Mouse (Mus musculus) retina, postnatal 7 days (tissue): ENCODE results near the gene Rac3.
"Not testable (repeated sequence)": the region's sequence is repeated elsewhere in the genome, so short reads cannot be mapped to it uniquely, and the experiment has no call there.

Source experiments
- DNase-seq: peaks from one replicate; pipeline ENCODE4 v3.0.0-alpha.2; 2012; ENCODE audit warnings: low read depth, low spot score

Rac3 gene

GRCm38 (mm10) chr11:120727564-120727963 is 6.3 kb downstream of the Rac3 start:
- DNase-seq: no peak

- DNase-seq: no peak
These were observed 7.4 kb downstream of the Rac3 start for GRCm38 (mm10) chr11:120728530-120729240.

GRCm38 (mm10) chr11:120729432-120730050 is 8.3 kb downstream of the Rac3 start:
- not testable (repeated sequence) for DNase-seq

- DNase-seq: no peak
These were observed 9.1 kb downstream of the Rac3 start for GRCm38 (mm10) chr11:120730331-120730870.

- DNase-seq: no peak
These were observed 10.1 kb downstream of the Rac3 start for GRCm38 (mm10) chr11:120731395-120731794.

GRCm38 (mm10) chr11:120731858-120732680 is 10.8 kb downstream of the Rac3 start, which contains the start of gene Cbr2:
Gene Cbr2, minus strand, starts transcription at chr11:120732114.
- no peak for DNase-seq

GRCm38 (mm10) chr11:120733521-120733920 is 12.3 kb downstream of the Rac3 start:
- no peak for DNase-seq

GRCm38 (mm10) chr11:120736424-120736823 is 15.2 kb downstream of the Rac3 start:
- no peak for DNase-seq

- DNase-seq: no peak
These were observed 19.7 kb downstream of the Rac3 start for GRCm38 (mm10) chr11:120740981-120741380.

GRCm38 (mm10) chr11:120744121-120744701 is 22.9 kb downstream of the Rac3 start:
- DNase-seq: no peak

GRCm38 (mm10) chr11:120747974-120748373 is 26.7 kb downstream of the Rac3 start:
- no peak for DNase-seq

- no peak for DNase-seq
These were observed 28.2 kb downstream of the Rac3 start for GRCm38 (mm10) chr11:120749430-120749829.

- DNase-seq: no peak
These were observed 30.3 kb downstream of the Rac3 start for GRCm38 (mm10) chr11:120751606-120752005.

- DNase-seq: no peak
These were observed 39.0 kb downstream of the Rac3 start for GRCm38 (mm10) chr11:120760236-120760635.

GRCm38 (mm10) chr11:120761811-120762671 is 40.8 kb downstream of the Rac3 start:
- no peak for DNase-seq

GRCm38 (mm10) chr11:120762672-120763041 is 41.4 kb downstream of the Rac3 start, which contains the start of gene Hmga1b:
Gene Hmga1b, plus strand, starts transcription at chr11:120762794.
- DNase-seq: not testable (repeated sequence)

- DNase-seq: not testable (repeated sequence)
These were observed 42.1 kb downstream of the Rac3 start for GRCm38 (mm10) chr11:120763121-120763999.

- DNase-seq: not testable (repeated sequence)
These were observed 45.8 kb downstream of the Rac3 start for GRCm38 (mm10) chr11:120767023-120767422.

- no peak for DNase-seq
These were observed 46.9 kb downstream of the Rac3 start for GRCm38 (mm10) chr11:120768206-120768605.

GRCm38 (mm10) chr11:120772749-120773148 is 51.5 kb downstream of the Rac3 start:
- DNase-seq: no peak
